Mouse (Mus musculus): ENCODE data around the gene Lrrc8c.

Gene Lrrc8c

GRCm38 (mm10) chr5:105501136-105501535 lies 18.1 kb upstream of the Lrrc8c start:
- no peak for DNase-seq (ENCODE audit: low spot score)

GRCm38 (mm10) chr5:105508813-105509212 lies 10.4 kb upstream of the Lrrc8c start:
- no peak for DNase-seq (ENCODE audit: low spot score)

- no peak for DNase-seq (ENCODE audit: low spot score)
Observed at GRCm38 (mm10) chr5:105512297-105512696, 6.9 kb upstream of the Lrrc8c start.

GRCm38 (mm10) chr5:105515532-105515931 lies 3.7 kb upstream of the Lrrc8c start:
- DNase-seq (ENCODE audit: low spot score), result no peak

GRCm38 (mm10) chr5:105516290-105516689 lies 2.9 kb upstream of the Lrrc8c start:
- no peak for DNase-seq (ENCODE audit: low spot score)

GRCm38 (mm10) chr5:105517992-105518625 lies 1.1 kb upstream of the Lrrc8c start:
- DNase-seq (ENCODE audit: low spot score), result peak; percentile 26

GRCm38 (mm10) chr5:105518626-105519095 lies 527 bp upstream of the Lrrc8c start:
- DNase-seq (ENCODE audit: low spot score), result no peak

- DNase-seq (ENCODE audit: low spot score), result peak; percentile 42
Observed at GRCm38 (mm10) chr5:105519976-105520300, 750 bp downstream of the Lrrc8c start.

- DNase-seq (ENCODE audit: low spot score), result no peak
Observed at GRCm38 (mm10) chr5:105520442-105520965, 1.3 kb downstream of the Lrrc8c start.

- no peak for DNase-seq (ENCODE audit: low spot score)
Observed at GRCm38 (mm10) chr5:105523452-105523851, 4.3 kb downstream of the Lrrc8c start.

GRCm38 (mm10) chr5:105525004-105525403 lies 5.8 kb downstream of the Lrrc8c start:
- DNase-seq (ENCODE audit: low spot score), result no peak

GRCm38 (mm10) chr5:105526107-105526645 lies 7.0 kb downstream of the Lrrc8c start:
- no peak for DNase-seq (ENCODE audit: low spot score)

GRCm38 (mm10) chr5:105526766-105527165 lies 7.6 kb downstream of the Lrrc8c start:
- no peak for DNase-seq (ENCODE audit: low spot score)

- no peak for DNase-seq (ENCODE audit: low spot score)
Observed at GRCm38 (mm10) chr5:105527477-105528331, 8.5 kb downstream of the Lrrc8c start.

- no peak for DNase-seq (ENCODE audit: low spot score)
Observed at GRCm38 (mm10) chr5:105530576-105530975, 11.4 kb downstream of the Lrrc8c start.

GRCm38 (mm10) chr5:105535186-105535585 lies 16.0 kb downstream of the Lrrc8c start:
- DNase-seq (ENCODE audit: low spot score), result no peak

GRCm38 (mm10) chr5:105536172-105536571 lies 17.0 kb downstream of the Lrrc8c start:
- no peak for DNase-seq (ENCODE audit: low spot score)

GRCm38 (mm10) chr5:105537101-105537723 lies 18.0 kb downstream of the Lrrc8c start:
- no peak for DNase-seq (ENCODE audit: low spot score)

GRCm38 (mm10) chr5:105541051-105541450 lies 21.9 kb downstream of the Lrrc8c start:
- DNase-seq (ENCODE audit: low spot score), result no peak

- no peak for DNase-seq (ENCODE audit: low spot score)
Observed at GRCm38 (mm10) chr5:105545126-105545525, 25.9 kb downstream of the Lrrc8c start.

GRCm38 (mm10) chr5:105547115-105547514 lies 27.9 kb downstream of the Lrrc8c start:
- DNase-seq (ENCODE audit: low spot score), result no peak

- DNase-seq (ENCODE audit: low spot score), result no peak
Observed at GRCm38 (mm10) chr5:105551808-105552207, 32.6 kb downstream of the Lrrc8c start.

All from retina, embryonic 14.5 days (tissue).